Mouse (Mus musculus) lung, embryonic 14.5 days (tissue): ENCODE measurements around the gene Pcif1. TPM values are rescaled to one million over a fixed set of nuclear protein-coding genes. Genes with fewer than 3 reads are reported as not detected.

Experiments used
- ATAC-seq: fragments of 200-750 bp; cut with Nextera tagmentation; 2 replicates; pipeline ENCODE4 v1.8.0; 2017; ENCODE audit warnings: mild to moderate bottlenecking, moderate TSS enrichment, moderate library complexity; ENCODE audit not compliant: insufficient read depth
- DNase-seq: peaks from one replicate; pipeline ENCODE4 v3.0.0-alpha.2; 2015
- H3K27ac ChIP-seq: fragments of 300-500 bp; sonication (generic); 2 replicates; pipeline ENCODE4 v1.5.1; 2014; ENCODE audit warnings: low read depth, mild to moderate bottlenecking, moderate library complexity
- H3K27me3 ChIP-seq: fragments of 300-500 bp; sonication (generic); 2 replicates; pipeline ENCODE4 v1.6.1; 2014; ENCODE audit warnings: low read length, control low read depth; ENCODE audit not compliant: insufficient read depth
- H3K36me3 ChIP-seq: fragments of 300-500 bp; sonication (generic); 2 replicates; pipeline ENCODE4 v1.6.1; 2014; ENCODE audit warnings: control low read depth; ENCODE audit not compliant: insufficient read depth
- H3K4me1 ChIP-seq: fragments of 300-500 bp; sonication (generic); 2 replicates; pipeline ENCODE4 v1.6.1; 2014; ENCODE audit warnings: antibody characterized with exemption, control low read depth; ENCODE audit not compliant: insufficient read depth
- H3K4me2 ChIP-seq: fragments of 300-500 bp; sonication (generic); 2 replicates; pipeline ENCODE4 v1.6.1; 2014; ENCODE audit warnings: mild to moderate bottlenecking
- H3K4me3 ChIP-seq: fragments of 300-500 bp; sonication (generic); 2 replicates; pipeline ENCODE4 v1.5.1; 2014; ENCODE audit warnings: low read depth, low read length
- H3K9ac ChIP-seq: fragments of 300-500 bp; sonication (generic); 2 replicates; pipeline ENCODE4 v1.6.1; 2014
- H3K9me3 ChIP-seq: fragments of 300-500 bp; sonication (generic); 2 replicates; pipeline ENCODE4 v1.6.1; 2016; ENCODE audit warnings: low read depth, low read length, control low read depth
- CTCF ChIP-seq: IDR thresholded peaks from 2 replicates; pipeline ENCODE4 v1.5.1; 2016; ENCODE audit warnings: antibody characterized with exemption, low read depth
- WGBS: fragments of 180-500 bp; shearing (Covaris S2); extraction: QIAGEN DNeasy Blood & Tissue Kit; methylation state at CpG from one replicate; pipeline ENCODE4 v1.1.7; 2014; 5-methylcytosine and 5-hydroxymethylcytosine counted together
- polyA plus RNA-seq: library from polyadenylated mRNA; unstranded; fragments of >200 nt; fragmentation: Nextera tagmentation; extraction: Ambion mirVana; gene quantifications from 2 replicates; pipeline ENCODE4 v1.2.1, GENCODE M21; 2014

The Pcif1 gene
- polyA plus RNA-seq, 1 experiment from 2014 or later: 83.0 TPM

DNA sequence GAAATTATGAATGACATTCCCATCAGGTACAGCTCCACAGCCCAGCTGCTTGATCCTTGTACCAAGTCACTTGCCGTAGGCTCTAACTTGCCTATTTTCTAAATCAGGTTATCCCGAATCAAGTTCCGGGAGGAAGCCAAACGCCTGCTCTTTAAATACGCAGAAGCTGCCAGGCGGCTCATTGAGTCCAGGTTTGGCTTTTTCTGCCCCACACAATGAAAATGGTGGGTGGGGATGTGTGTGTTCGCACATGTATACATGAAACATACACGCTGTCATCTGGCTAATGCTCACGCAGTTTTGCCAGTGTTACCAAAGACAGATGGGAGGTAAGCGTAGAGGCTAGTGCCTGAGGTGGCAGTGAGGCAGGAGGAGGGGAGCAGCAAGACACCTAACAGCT is 7.5 kb downstream of the Pcif1 start:
- ATAC-seq (no peak), DNase-seq (no peak)
- Histone ChIP-seq H3K36me3 (peaks cover 89% of the 10 kb centered on the region), H3K4me1 (no peaks in the 10 kb centered on the region), H3K4me2 (no peak overlapping the region), H3K27ac (no peak overlapping the region; the same call in 1 of the 2 replicates), H3K9me3 (no peaks in the 10 kb centered on the region), H3K4me3 (no peak overlapping the region), H3K9ac (no peak overlapping the region), H3K27me3 (no peaks in the 10 kb centered on the region)
- 92% methylated on average over 10 of the region's 10 CpGs for WGBS
- no peak for TF ChIP-seq CTCF

GRCm38 (mm10) chr2:164888996-164889395 is 9.9 kb downstream of the Pcif1 start:
- TF ChIP-seq CTCF: no peak
- WGBS: 69% methylated on average over 12 of the region's 12 CpGs
- Histone ChIP-seq H3K27me3 (no peaks in the 10 kb centered on the region), H3K9me3 (no peaks in the 10 kb centered on the region), H3K4me2 (no peak overlapping the region), H3K4me3 (no peak overlapping the region), H3K4me1 (no peaks in the 10 kb centered on the region), H3K27ac (no peak overlapping the region), H3K36me3 (peaks cover 97% of the 10 kb centered on the region), H3K9ac (no peak overlapping the region)
- DNase-seq: no peak
- ATAC-seq: no peak

- no peak overlapping the region for H3K27ac ChIP-seq
- WGBS: 75% methylated on average over 2 of the region's 2 CpGs
- no peak overlapping the region for H3K9ac ChIP-seq
- peaks cover 100% of the 10 kb centered on the region for H3K36me3 ChIP-seq
- no peaks in the 10 kb centered on the region for H3K27me3 ChIP-seq
- DNase-seq (no peak), ATAC-seq (no peak)
- H3K4me2 ChIP-seq: no peak overlapping the region
- no peaks in the 10 kb centered on the region for H3K9me3 ChIP-seq
- TF ChIP-seq CTCF: no peak
- no peaks in the 10 kb centered on the region for H3K4me1 ChIP-seq
- H3K4me3 ChIP-seq: no peak overlapping the region
Observed at GRCm38 (mm10) chr2:164889960-164890359, 10.9 kb downstream of the Pcif1 start.

GRCm38 (mm10) chr2:164890411-164891049 is 11.4 kb downstream of the Pcif1 start:
- Histone ChIP-seq H3K27me3 (no peaks in the 10 kb centered on the region), H3K36me3 (peaks cover 100% of the 10 kb centered on the region), H3K4me2 (no peak overlapping the region), H3K9ac (no peak overlapping the region), H3K9me3 (no peaks in the 10 kb centered on the region), H3K4me3 (no peak overlapping the region), H3K27ac (no peak overlapping the region), H3K4me1 (no peaks in the 10 kb centered on the region)
- TF ChIP-seq CTCF: no peak
- ATAC-seq: no peak
- DNase-seq: no peak
- 87% methylated on average over 24 of the region's 24 CpGs for WGBS

DNA sequence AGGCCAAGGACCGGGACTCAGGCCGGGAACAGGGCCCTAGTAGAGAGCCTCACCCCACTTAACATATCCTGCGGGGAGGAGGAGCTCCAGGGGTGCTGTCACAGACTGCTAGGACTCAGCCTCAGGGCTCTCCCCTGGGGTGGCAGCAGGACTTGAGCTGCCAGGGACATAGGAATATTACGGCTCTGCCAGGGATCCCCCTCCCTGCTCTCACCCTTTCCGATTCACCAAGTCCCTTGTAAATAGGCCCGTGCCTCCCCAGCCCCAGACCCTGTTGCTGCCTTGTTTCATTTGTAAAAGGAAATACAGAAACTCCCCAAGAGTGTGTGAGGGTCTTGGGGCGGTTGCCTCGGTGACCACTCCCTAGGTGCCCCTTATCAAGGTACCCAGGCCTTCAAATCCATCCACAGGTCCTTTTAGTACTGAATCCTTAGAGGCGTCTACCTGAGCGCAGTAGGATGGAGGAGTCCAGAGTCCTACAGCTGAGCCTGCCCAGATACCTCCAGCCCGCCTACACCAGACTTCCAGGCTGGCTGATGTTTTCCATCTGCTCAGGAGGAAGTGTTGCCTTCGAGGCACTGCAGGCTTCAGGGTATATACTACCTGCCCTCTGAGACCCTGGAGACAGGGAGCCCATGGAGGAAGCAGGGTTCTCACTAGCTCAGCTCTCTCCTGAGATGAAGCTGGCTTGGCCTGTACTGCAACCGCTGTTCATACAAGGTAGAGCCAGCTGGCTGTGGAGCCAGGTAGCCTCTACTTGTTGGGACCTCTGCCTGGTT is 12.1 kb downstream of the Pcif1 start:
- WGBS: 80% methylated on average over 13 of the region's 13 CpGs
- H3K27ac ChIP-seq: no peak overlapping the region
- H3K4me1 ChIP-seq: no peaks in the 10 kb centered on the region
- H3K9me3 ChIP-seq: no peaks in the 10 kb centered on the region
- no peak overlapping the region for H3K4me2 ChIP-seq
- no peak overlapping the region for H3K9ac ChIP-seq
- no peak for ATAC-seq
- H3K27me3 ChIP-seq: no peaks in the 10 kb centered on the region
- H3K36me3 ChIP-seq: peaks cover 100% of the 10 kb centered on the region
- no peak for TF ChIP-seq CTCF
- H3K4me3 ChIP-seq: no peak overlapping the region
- no peak for DNase-seq

DNA sequence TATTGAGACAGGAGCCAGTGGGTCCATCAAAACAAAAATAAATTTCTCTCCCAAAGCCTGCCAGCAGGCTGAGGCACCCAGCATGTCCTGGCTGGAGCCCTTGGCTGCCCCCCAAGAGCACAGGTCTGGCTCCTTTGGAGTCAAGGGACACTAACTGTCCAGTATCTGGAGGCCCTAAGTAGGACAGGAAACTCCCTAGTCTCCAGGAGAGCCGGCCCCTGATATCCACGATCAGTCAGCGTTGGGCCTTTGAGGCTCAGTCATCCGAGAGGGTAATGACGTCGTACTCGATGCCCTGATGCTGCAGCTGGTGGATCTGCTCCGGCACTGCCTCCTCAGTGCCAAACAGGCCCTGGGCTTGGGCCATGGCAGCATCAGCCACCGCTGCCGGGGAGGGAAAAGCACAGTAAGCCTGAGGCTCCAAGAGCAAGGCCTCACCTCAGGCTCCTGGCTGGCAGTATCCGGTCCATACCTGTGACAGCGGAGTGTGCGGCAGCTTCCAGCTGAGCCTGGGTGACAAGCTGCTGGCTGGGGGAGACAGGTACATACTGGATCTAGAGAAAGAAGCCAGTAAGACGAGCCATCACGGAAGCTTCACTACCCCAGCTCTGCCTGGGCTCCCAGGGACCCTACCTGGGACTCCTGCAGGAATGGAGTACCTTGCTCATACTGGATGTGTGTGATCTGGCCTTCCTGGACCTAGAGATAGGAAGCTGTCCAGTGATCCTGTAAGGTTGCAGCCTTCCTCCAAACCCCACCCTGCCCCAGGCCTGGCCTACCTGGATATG is 13.0 kb downstream of the Pcif1 start:
- no peak for TF ChIP-seq CTCF
- ATAC-seq (no peak), DNase-seq (no peak)
- 88% methylated on average over 15 of the region's 15 CpGs for WGBS
- no peak overlapping the region for H3K4me2 ChIP-seq
- H3K27me3 ChIP-seq: no peaks in the 10 kb centered on the region
- peaks cover 97% of the 10 kb centered on the region for H3K36me3 ChIP-seq
- H3K4me3 ChIP-seq: no peak overlapping the region
- H3K4me1 ChIP-seq: no peaks in the 10 kb centered on the region
- no peaks in the 10 kb centered on the region for H3K9me3 ChIP-seq
- no peak overlapping the region for H3K27ac ChIP-seq
- no peak overlapping the region for H3K9ac ChIP-seq

GRCm38 (mm10) chr2:164892696-164893216 is 13.7 kb downstream of the Pcif1 start:
- WGBS: 87% methylated on average over 6 of the region's 6 CpGs
- H3K9me3 ChIP-seq: no peaks in the 10 kb centered on the region
- no peak overlapping the region for H3K9ac ChIP-seq

More at GRCm38 (mm10) chr2:164892696-164893216, 13.7 kb downstream of the Pcif1 start:
- no peaks in the 10 kb centered on the region for H3K4me1 ChIP-seq
- H3K27me3 ChIP-seq: no peaks in the 10 kb centered on the region
- ATAC-seq (no peak), DNase-seq (no peak)
- no peak for TF ChIP-seq CTCF
- no peak overlapping the region for H3K4me2 ChIP-seq
- no peak overlapping the region for H3K27ac ChIP-seq
- H3K4me3 ChIP-seq: no peak overlapping the region
- H3K36me3 ChIP-seq: peaks cover 97% of the 10 kb centered on the region
